Mouse (Mus musculus): ENCODE results near the gene Tbc1d8b. TPM values are rescaled to one million over a fixed set of nuclear protein-coding genes. Genes with fewer than 3 reads are reported as not detected.
A peak's percentile ranks its signal among the peaks of the same experiment; 100 is the strongest.

Gene Tbc1d8b
- polyA plus RNA-seq, 1 experiment from 2014 or later: 2.6 TPM

GRCm38 (mm10) chrX:139775084-139775612 lies 90.4 kb downstream of the Tbc1d8b start:
- no peaks in the 10 kb centered on the region for H3K9me3 ChIP-seq (replicated peaks; ENCODE audit: control insufficient read depth, low read length)
- 57% methylated on average over 7 of the region's 7 CpGs for WGBS
- H3K36me3 ChIP-seq (ENCODE audit: control insufficient read depth, insufficient read depth): no peaks in the 10 kb centered on the region
- H3K4me3 ChIP-seq (ENCODE audit: low read length): no peak overlapping the region
- H3K27ac ChIP-seq (ENCODE audit: low read length): no peak overlapping the region
- ATAC-seq (replicated peaks; ENCODE audit: extremely low read depth, insufficient read depth, low FRiP score): 0 out of 2 replicates have a peak, but pooled peaks have one; percentile 32
- peak overlapping the region; percentile 46; the same call in 1 of the 2 replicates for H3K4me2 ChIP-seq (ENCODE audit: low read depth, low read length)
- no peaks in the 10 kb centered on the region; the same call in 1 of the 2 replicates for H3K27me3 ChIP-seq (ENCODE audit: control insufficient read depth, insufficient read depth, low read length)
- H3K9ac ChIP-seq (ENCODE audit: low read length): no peak overlapping the region
- no peaks in the 10 kb centered on the region for H3K4me1 ChIP-seq (ENCODE audit: control insufficient read depth, insufficient read depth, low read length)

GRCm38 (mm10) chrX:139777357-139777756 lies 92.6 kb downstream of the Tbc1d8b start:
- ATAC-seq (replicated peaks; ENCODE audit: extremely low read depth, insufficient read depth, low FRiP score): no peak
- no peaks in the 10 kb centered on the region; the same call in 1 of the 2 replicates for H3K27me3 ChIP-seq (ENCODE audit: control insufficient read depth, insufficient read depth, low read length)
- no peak overlapping the region for H3K27ac ChIP-seq (ENCODE audit: low read length)
- no peaks in the 10 kb centered on the region for H3K4me1 ChIP-seq (ENCODE audit: control insufficient read depth, insufficient read depth, low read length)
- no peak overlapping the region for H3K9ac ChIP-seq (ENCODE audit: low read length)
- WGBS: 55% methylated on average over 4 of the region's 4 CpGs
- no peaks in the 10 kb centered on the region for H3K36me3 ChIP-seq (ENCODE audit: control insufficient read depth, insufficient read depth)
- H3K4me2 ChIP-seq (ENCODE audit: low read depth, low read length): no peak overlapping the region
- H3K4me3 ChIP-seq (ENCODE audit: low read length): no peak overlapping the region
- no peaks in the 10 kb centered on the region for H3K9me3 ChIP-seq (replicated peaks; ENCODE audit: control insufficient read depth, low read length)

GRCm38 (mm10) chrX:139778886-139779285 lies 94.1 kb downstream of the Tbc1d8b start:
- no peak for ATAC-seq (replicated peaks; ENCODE audit: extremely low read depth, insufficient read depth, low FRiP score)
- Histone ChIP-seq H3K27ac (ENCODE audit: low read length) (no peak overlapping the region), H3K9me3 (replicated peaks; ENCODE audit: control insufficient read depth, low read length) (no peaks in the 10 kb centered on the region), H3K4me3 (ENCODE audit: low read length) (no peak overlapping the region), H3K4me2 (ENCODE audit: low read depth, low read length) (no peak overlapping the region), H3K27me3 (ENCODE audit: control insufficient read depth, insufficient read depth, low read length) (no peaks in the 10 kb centered on the region; the same call in 1 of the 2 replicates), H3K9ac (ENCODE audit: low read length) (no peak overlapping the region), H3K36me3 (ENCODE audit: control insufficient read depth, insufficient read depth) (no peaks in the 10 kb centered on the region), H3K4me1 (ENCODE audit: control insufficient read depth, insufficient read depth, low read length) (no peaks in the 10 kb centered on the region)
- whole genome bisulfite sequencing: 45% methylated on average over 1 of the region's 1 CpGs

GRCm38 (mm10) chrX:139779401-139779800 lies 94.6 kb downstream of the Tbc1d8b start:
- no peak for ATAC-seq (replicated peaks; ENCODE audit: extremely low read depth, insufficient read depth, low FRiP score)
- H3K36me3 ChIP-seq (ENCODE audit: control insufficient read depth, insufficient read depth): no peaks in the 10 kb centered on the region
- no peak overlapping the region for H3K4me3 ChIP-seq (ENCODE audit: low read length)
- H3K9me3 ChIP-seq (replicated peaks; ENCODE audit: control insufficient read depth, low read length): no peaks in the 10 kb centered on the region
- 64% methylated on average over 5 of the region's 5 CpGs for WGBS
- no peak overlapping the region for H3K9ac ChIP-seq (ENCODE audit: low read length)
- no peaks in the 10 kb centered on the region; the same call in 1 of the 2 replicates for H3K27me3 ChIP-seq (ENCODE audit: control insufficient read depth, insufficient read depth, low read length)
- no peaks in the 10 kb centered on the region for H3K4me1 ChIP-seq (ENCODE audit: control insufficient read depth, insufficient read depth, low read length)
- H3K27ac ChIP-seq (ENCODE audit: low read length): no peak overlapping the region
- no peak overlapping the region for H3K4me2 ChIP-seq (ENCODE audit: low read depth, low read length)

GRCm38 (mm10) chrX:139780988-139781387 lies 96.2 kb downstream of the Tbc1d8b start:
- Histone ChIP-seq H3K9me3 (replicated peaks; ENCODE audit: control insufficient read depth, low read length) (no peaks in the 10 kb centered on the region), H3K27ac (ENCODE audit: low read length) (no peak overlapping the region), H3K4me3 (ENCODE audit: low read length) (no peak overlapping the region), H3K27me3 (ENCODE audit: control insufficient read depth, insufficient read depth, low read length) (no peaks in the 10 kb centered on the region), H3K4me1 (ENCODE audit: control insufficient read depth, insufficient read depth, low read length) (no peaks in the 10 kb centered on the region), H3K9ac (ENCODE audit: low read length) (no peak overlapping the region), H3K36me3 (ENCODE audit: control insufficient read depth, insufficient read depth) (no peaks in the 10 kb centered on the region), H3K4me2 (ENCODE audit: low read depth, low read length) (no peak overlapping the region)
- 28% methylated on average over 3 of the region's 3 CpGs for WGBS
- no peak for ATAC-seq (replicated peaks; ENCODE audit: extremely low read depth, insufficient read depth, low FRiP score)

- no peak for ATAC-seq (replicated peaks; ENCODE audit: extremely low read depth, insufficient read depth, low FRiP score)
- no peaks in the 10 kb centered on the region for H3K27me3 ChIP-seq (ENCODE audit: control insufficient read depth, insufficient read depth, low read length)
- no peak overlapping the region for H3K9ac ChIP-seq (ENCODE audit: low read length)
- H3K36me3 ChIP-seq (ENCODE audit: control insufficient read depth, insufficient read depth): no peaks in the 10 kb centered on the region
- no peaks in the 10 kb centered on the region for H3K9me3 ChIP-seq (replicated peaks; ENCODE audit: control insufficient read depth, low read length)
- H3K4me2 ChIP-seq (ENCODE audit: low read depth, low read length): no peak overlapping the region
- H3K27ac ChIP-seq (ENCODE audit: low read length): no peak overlapping the region
- no peaks in the 10 kb centered on the region for H3K4me1 ChIP-seq (ENCODE audit: control insufficient read depth, insufficient read depth, low read length)
- 71% methylated on average over 4 of the region's 4 CpGs for WGBS
- no peak overlapping the region for H3K4me3 ChIP-seq (ENCODE audit: low read length)
Measured at GRCm38 (mm10) chrX:139781563-139781962, 96.8 kb downstream of the Tbc1d8b start.

- ATAC-seq (replicated peaks; ENCODE audit: extremely low read depth, insufficient read depth, low FRiP score): no peak
- no peak within 1 kb of the TSS for H3K27ac ChIP-seq (ENCODE audit: low read length)
- no peak within 1 kb of the TSS for H3K4me3 ChIP-seq (ENCODE audit: low read length)
- H3K27me3 ChIP-seq (ENCODE audit: control insufficient read depth, insufficient read depth, low read length): no peaks in the 10 kb centered on the region
- 73% methylated on average over 6 of the region's 6 CpGs for WGBS
- H3K9me3 ChIP-seq (replicated peaks; ENCODE audit: control insufficient read depth, low read length): no peaks in the 10 kb centered on the region
- H3K9ac ChIP-seq (ENCODE audit: low read length): no peak within 1 kb of the TSS
- no peaks in the 10 kb centered on the region for H3K4me1 ChIP-seq (ENCODE audit: control insufficient read depth, insufficient read depth, low read length)
- no peaks in the 10 kb centered on the region for H3K36me3 ChIP-seq (ENCODE audit: control insufficient read depth, insufficient read depth)
- H3K4me2 ChIP-seq (ENCODE audit: low read depth, low read length): no peak within 1 kb of the TSS
Measured at GRCm38 (mm10) chrX:139782278-139783044, 97.7 kb downstream of the Tbc1d8b start, which contains the start of gene Ripply1. Ripply1 (minus strand) TSS chrX:139782353.

GRCm38 (mm10) chrX:139783045-139783422 lies 98.2 kb downstream of the Tbc1d8b start:
- H3K9me3 ChIP-seq (replicated peaks; ENCODE audit: control insufficient read depth, low read length): no peaks in the 10 kb centered on the region
- H3K9ac ChIP-seq (ENCODE audit: low read length): no peak overlapping the region
- WGBS: 61% methylated on average over 3 of the region's 3 CpGs
- H3K36me3 ChIP-seq (ENCODE audit: control insufficient read depth, insufficient read depth): no peaks in the 10 kb centered on the region
- H3K4me2 ChIP-seq (ENCODE audit: low read depth, low read length): no peak overlapping the region
- H3K4me1 ChIP-seq (ENCODE audit: control insufficient read depth, insufficient read depth, low read length): no peaks in the 10 kb centered on the region
- ATAC-seq (replicated peaks; ENCODE audit: extremely low read depth, insufficient read depth, low FRiP score): no peak
- no peaks in the 10 kb centered on the region for H3K27me3 ChIP-seq (ENCODE audit: control insufficient read depth, insufficient read depth, low read length)
- no peak overlapping the region for H3K4me3 ChIP-seq (ENCODE audit: low read length)
- no peak overlapping the region for H3K27ac ChIP-seq (ENCODE audit: low read length)

- Histone ChIP-seq H3K4me3 (ENCODE audit: low read length) (no peak overlapping the region), H3K4me2 (ENCODE audit: low read depth, low read length) (no peak overlapping the region), H3K27me3 (ENCODE audit: control insufficient read depth, insufficient read depth, low read length) (no peaks in the 10 kb centered on the region), H3K36me3 (ENCODE audit: control insufficient read depth, insufficient read depth) (no peaks in the 10 kb centered on the region), H3K9me3 (replicated peaks; ENCODE audit: control insufficient read depth, low read length) (no peaks in the 10 kb centered on the region), H3K9ac (ENCODE audit: low read length) (no peak overlapping the region), H3K27ac (ENCODE audit: low read length) (no peak overlapping the region), H3K4me1 (ENCODE audit: control insufficient read depth, insufficient read depth, low read length) (no peaks in the 10 kb centered on the region)
- peak; percentile 41; the same call in 1 of the 2 replicates for ATAC-seq (replicated peaks; ENCODE audit: extremely low read depth, insufficient read depth, low FRiP score)
- 27% methylated on average over 1 of the region's 1 CpGs for WGBS
Measured at GRCm38 (mm10) chrX:139785764-139786163, 101.0 kb downstream of the Tbc1d8b start.

All from heart, embryonic 16.5 days (tissue).